Mouse (Mus musculus) urinary bladder, adult 2 months (tissue): Measurements from ENCODE around the gene Olfr893. TPM values are rescaled to one million over a fixed set of nuclear protein-coding genes. Genes with fewer than 3 reads are reported as not detected.
"Not testable (repeated sequence)": the region's sequence is repeated elsewhere in the genome, so short reads cannot be mapped to it uniquely, and the experiment has no call there.

Experiments
- DNase-seq: peaks from one replicate; pipeline ENCODE4 v3.0.0; 2022; ENCODE audit warnings: low spot score
- polyA plus RNA-seq: library from polyadenylated mRNA; depleted of rRNA; stranded (reverse); fragments of >200 nt; gene quantifications from 2 replicates; pipeline ENCODE4 v1.2.3, GENCODE M21; 2012; rRNA removed

The Olfr893 gene
- polyA plus RNA-seq = 0.18 and 0.36 TPM in 2 replicates

DNA sequence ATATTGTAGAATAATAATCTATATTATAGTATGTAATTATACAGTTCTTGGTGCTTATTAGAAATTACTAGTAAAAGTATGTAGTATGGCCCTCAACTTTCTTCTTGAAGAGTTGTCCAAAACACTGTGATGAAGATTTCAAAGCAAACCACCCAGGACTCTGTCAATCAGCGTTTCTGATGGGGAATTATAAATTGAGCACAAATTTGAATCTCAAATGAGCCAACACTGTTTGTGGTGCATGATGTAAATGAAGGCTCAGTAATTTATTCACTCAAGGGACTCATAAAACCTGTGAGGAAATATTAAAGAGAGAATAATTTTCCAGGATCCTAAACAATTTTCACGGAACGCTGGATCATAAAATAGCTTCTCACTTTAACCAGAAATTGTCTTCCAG lies at the start of gene Olfr893:
TSS of gene Olfr893 (plus strand) at position 301 of the 400 bp plus-strand sequence.
- DNase-seq = no peak

DNA sequence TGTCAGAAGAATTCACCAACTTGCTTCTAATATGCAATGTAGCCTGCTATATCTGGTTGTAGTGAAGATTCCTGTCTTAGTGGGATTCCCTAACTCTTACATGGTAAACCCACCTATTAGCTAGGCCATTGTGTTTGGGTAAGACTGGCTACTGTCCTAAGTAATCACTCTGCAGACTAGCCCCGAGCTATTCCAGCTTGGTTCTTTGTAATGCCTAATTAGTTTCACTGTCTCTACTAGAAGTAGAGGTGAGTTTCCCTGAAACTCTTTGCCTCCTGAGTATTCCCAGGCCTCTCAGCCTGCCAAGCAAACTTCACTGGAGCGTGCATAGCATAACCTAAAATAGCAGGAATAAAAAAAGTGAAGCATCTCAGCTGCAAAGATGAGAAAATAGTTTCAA lies 39.8 kb upstream of the Olfr893 start:
- not testable (repeated sequence) for DNase-seq

DNA sequence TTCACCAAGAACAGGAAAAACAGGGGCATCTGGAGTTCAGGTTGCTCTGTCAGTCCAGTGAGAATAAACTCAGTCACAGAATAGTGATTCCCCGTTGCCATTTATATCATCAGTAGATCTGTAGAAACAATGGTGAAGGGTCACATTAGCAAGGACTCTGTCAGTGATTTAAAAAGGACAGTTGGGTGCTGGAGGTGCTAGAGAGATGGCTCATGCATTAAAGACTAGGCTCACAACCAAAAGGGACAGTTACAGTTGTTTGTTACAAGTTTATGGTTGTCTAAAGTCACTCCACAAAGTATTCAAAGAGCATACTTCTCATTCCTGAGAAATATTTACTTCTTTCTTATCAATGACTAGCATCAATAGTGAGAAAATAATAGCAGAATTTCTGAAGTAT lies 27.4 kb upstream of the Olfr893 start, which contains the start of gene Olfr891:
TSS of gene Olfr891 (minus strand) at position 101 of the 400 bp plus-strand sequence.
- no peak for DNase-seq

DNA sequence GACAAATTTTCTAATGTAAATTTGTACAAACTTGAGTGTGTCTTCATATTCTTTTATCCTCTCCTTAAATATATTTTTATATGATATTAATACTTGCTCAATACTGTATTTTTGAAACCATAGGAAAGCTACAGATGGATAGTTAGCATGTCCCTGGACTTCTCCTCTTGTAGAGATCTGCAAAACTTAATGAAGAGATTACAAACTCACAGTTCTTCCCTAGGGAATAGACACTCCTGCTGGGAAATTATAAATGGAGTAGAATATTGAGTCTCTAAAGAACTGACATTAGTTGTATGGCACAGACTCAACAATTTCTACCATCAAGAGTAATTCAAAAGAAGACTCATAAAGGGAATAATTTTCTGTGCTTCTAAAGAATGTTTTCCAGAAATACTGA lies 9.6 kb downstream of the Olfr893 start, which contains the start of gene Olfr894:
TSS of gene Olfr894 (plus strand) at position 301 of the 400 bp plus-strand sequence.
- no peak for DNase-seq

- DNase-seq = no peak
Measured at GRCm38 (mm10) chr9:38252474-38252873, 44.3 kb downstream of the Olfr893 start, which contains the start of gene Olfr143. TSS of gene Olfr143 (plus strand) at chr9:38252774.

Other genes with a start within 250 kb of the Olfr893 start
- gene Olfr881, start 216.5 kb upstream of the Olfr893 start, polyA plus RNA-seq = not detected in 2 replicates
- gene Olfr883, start 182.6 kb upstream of the Olfr893 start, polyA plus RNA-seq = not detected in 2 replicates
- not detected in 2 replicates for gene Olfr884, start 161.8 kb upstream of the Olfr893 start, polyA plus RNA-seq
- not detected in 2 replicates for gene Olfr885, start 147.0 kb upstream of the Olfr893 start, polyA plus RNA-seq
- not detected in 2 replicates for gene Olfr887, start 124.3 kb upstream of the Olfr893 start, polyA plus RNA-seq
- not detected in 2 replicates for gene Olfr888, start 100.2 kb upstream of the Olfr893 start, polyA plus RNA-seq
- gene Olfr889, start 93.2 kb upstream of the Olfr893 start, polyA plus RNA-seq = not detected in 2 replicates
- not detected in 2 replicates for gene Olfr890, start 65.8 kb upstream of the Olfr893 start, polyA plus RNA-seq
- gene Olfr891, start 27.5 kb upstream of the Olfr893 start, polyA plus RNA-seq = not detected in 2 replicates
- not detected in 2 replicates for gene Olfr894, start 9.7 kb downstream of the Olfr893 start, polyA plus RNA-seq
- 0.12 and 0.19 TPM in 2 replicates for gene Olfr143, start 44.4 kb downstream of the Olfr893 start, polyA plus RNA-seq
- 0.27 and 0.48 TPM in 2 replicates for gene Olfr895, start 59.5 kb downstream of the Olfr893 start, polyA plus RNA-seq
- not detected in 2 replicates for gene Olfr896-ps1, start 82.7 kb downstream of the Olfr893 start, polyA plus RNA-seq
- gene Olfr25, start 120.7 kb downstream of the Olfr893 start, polyA plus RNA-seq = not detected in 2 replicates
- not detected in 2 replicates for gene Olfr898, start 140.0 kb downstream of the Olfr893 start, polyA plus RNA-seq
- gene Olfr250, start 158.5 kb downstream of the Olfr893 start, polyA plus RNA-seq = not detected in 2 replicates
- gene Olfr251, start 168.7 kb downstream of the Olfr893 start, polyA plus RNA-seq = not detected in 2 replicates
- not detected in 2 replicates for gene Olfr147, start 193.3 kb downstream of the Olfr893 start, polyA plus RNA-seq
- not detected in 2 replicates for gene Olfr901, start 221.1 kb downstream of the Olfr893 start, polyA plus RNA-seq
- not detected in 2 replicates for gene Olfr902, start 239.3 kb downstream of the Olfr893 start, polyA plus RNA-seq